Mouse (Mus musculus) stomach, postnatal 0 days (tissue): ENCODE data around the gene Myod1. TPM values are rescaled to one million over a fixed set of nuclear protein-coding genes. Genes with fewer than 3 reads are reported as not detected.
A peak's percentile ranks its signal among the peaks of the same experiment; 100 is the strongest.

Source experiments
- ATAC-seq: fragments of 200-750 bp; cut with Nextera tagmentation; 2 replicates; pipeline ENCODE4 v1.8.0; 2017; ENCODE audit not compliant: low FRiP score, low TSS enrichment
- DNase-seq: peaks from one replicate; pipeline ENCODE4 v3.0.0-alpha.2; 2016; ENCODE audit warnings: low spot score
- H3K27ac ChIP-seq: fragments of 300-500 bp; sonication (generic); replicated peaks from 2 replicates; pipeline ENCODE4 v1.5.1; 2014; ENCODE audit warnings: mild to moderate bottlenecking, control low read depth
- H3K27me3 ChIP-seq: fragments of 300-500 bp; sonication (generic); 2 replicates; pipeline ENCODE4 v1.6.1; 2014; ENCODE audit warnings: low read length; ENCODE audit not compliant: control insufficient read depth, insufficient read depth
- H3K36me3 ChIP-seq: fragments of 300-500 bp; sonication (generic); 2 replicates; pipeline ENCODE4 v1.6.1; 2014; ENCODE audit warnings: low read length, mixed read lengths; ENCODE audit not compliant: control insufficient read depth, insufficient read depth
- H3K4me1 ChIP-seq: fragments of 300-500 bp; sonication (generic); replicated peaks from 2 replicates; pipeline ENCODE4 v1.6.1; 2014; ENCODE audit warnings: antibody characterized with exemption; ENCODE audit not compliant: control insufficient read depth, insufficient read depth
- H3K4me2 ChIP-seq: fragments of 300-500 bp; sonication (generic); replicated peaks from 2 replicates; pipeline ENCODE4 v1.6.1; 2014; ENCODE audit warnings: low read depth, mild to moderate bottlenecking, control low read depth, moderate library complexity
- H3K4me3 ChIP-seq: fragments of 300-500 bp; sonication (generic); 2 replicates; pipeline ENCODE4 v1.5.1; 2014; ENCODE audit warnings: low read depth, low read length, control low read depth
- H3K9ac ChIP-seq: fragments of 300-500 bp; sonication (generic); 2 replicates; pipeline ENCODE4 v1.6.1; 2014; ENCODE audit warnings: mild to moderate bottlenecking, low read length, control low read depth, mixed read lengths
- H3K9me3 ChIP-seq: fragments of 300-500 bp; sonication (generic); 2 replicates; pipeline ENCODE4 v1.6.1; 2016; ENCODE audit warnings: low read length; ENCODE audit not compliant: control insufficient read depth
- CTCF ChIP-seq: IDR thresholded peaks from 2 replicates; pipeline ENCODE4 v1.5.1; 2016; ENCODE audit warnings: antibody characterized with exemption, low read depth, mild to moderate bottlenecking, moderate library complexity
- EP300 ChIP-seq: optimal IDR thresholded peaks from 2 replicates; pipeline ENCODE3; 2016; ENCODE audit warnings: antibody characterized with exemption
- WGBS: fragments of 180-500 bp; shearing (Covaris S2); extraction: QIAGEN DNeasy Blood & Tissue Kit; methylation state at CpG from one replicate; pipeline ENCODE4 v1.1.7; 2014; 5-methylcytosine and 5-hydroxymethylcytosine counted together
- polyA plus RNA-seq: library from polyadenylated mRNA; unstranded; fragments of >200 nt; fragmentation: Nextera tagmentation; extraction: Ambion mirVana; gene quantifications from 2 replicates; pipeline ENCODE4 v1.2.1, GENCODE M21; 2015

Myod1 gene
- polyA plus RNA-seq, 1 experiment from 2014 or later: 0.50 TPM

DNA sequence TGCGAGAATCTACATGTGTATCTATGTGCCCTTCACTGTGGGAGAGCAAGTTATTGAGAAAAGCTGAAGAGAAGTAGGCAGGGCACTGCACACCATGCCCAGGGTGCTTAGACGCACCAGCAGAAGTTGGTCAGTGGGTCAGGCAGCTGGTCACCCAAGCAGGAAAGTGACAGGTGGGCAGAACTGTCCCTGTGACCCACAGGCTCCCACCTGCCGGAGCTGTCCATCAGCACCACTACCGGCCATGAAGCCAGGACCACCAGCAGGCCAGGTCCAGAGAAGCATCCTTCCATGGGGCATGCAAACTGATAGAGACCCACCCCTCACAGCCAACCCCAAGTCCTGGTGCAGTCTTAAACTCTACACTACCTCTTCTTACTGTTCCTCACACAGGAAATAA, 28.6 kb upstream of the Myod1 start:
- H3K27ac ChIP-seq: no peak overlapping the region
- no peak overlapping the region for H3K4me2 ChIP-seq
- WGBS: 48% methylated on average over 4 of the region's 4 CpGs
- no peaks in the 10 kb centered on the region for H3K4me1 ChIP-seq
- DNase-seq (no peak), ATAC-seq (no peak)
- no peaks in the 10 kb centered on the region for H3K36me3 ChIP-seq
- H3K27me3 ChIP-seq: no peaks in the 10 kb centered on the region
- no peak overlapping the region for H3K9ac ChIP-seq
- no peak overlapping the region for H3K4me3 ChIP-seq
- TF ChIP-seq EP300 (no peak), CTCF (no peak)
- no peaks in the 10 kb centered on the region for H3K9me3 ChIP-seq

DNA sequence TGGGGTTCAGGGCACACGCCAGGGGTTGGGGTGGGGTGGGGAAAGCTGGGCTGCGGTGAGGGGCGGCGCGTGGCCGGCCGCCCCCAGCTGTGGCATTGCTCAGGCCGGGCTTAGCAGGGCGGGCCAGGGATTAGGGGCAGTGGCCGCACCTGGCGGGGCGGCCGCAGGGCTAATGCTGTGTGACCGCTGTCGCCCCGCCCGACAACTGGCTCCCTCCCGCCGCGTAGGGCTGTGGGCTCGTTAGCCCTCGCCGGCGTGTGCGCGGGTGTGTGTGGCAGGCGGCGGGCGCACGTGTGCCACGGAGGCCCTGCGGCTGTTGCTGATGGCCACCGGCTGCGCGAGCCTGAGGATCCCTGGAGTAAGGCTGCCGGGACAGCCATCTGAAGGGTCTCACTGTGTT, 27.5 kb upstream of the Myod1 start:
- TF ChIP-seq EP300: no peak
- TF ChIP-seq CTCF: no peak
- DNase-seq (no peak), ATAC-seq (no peak)
- no peak overlapping the region for H3K9ac ChIP-seq
- no peaks in the 10 kb centered on the region for H3K9me3 ChIP-seq
- H3K4me1 ChIP-seq: no peaks in the 10 kb centered on the region
- no peak overlapping the region for H3K27ac ChIP-seq
- no peak overlapping the region for H3K4me3 ChIP-seq
- 6% methylated on average over 32 of the region's 36 CpGs for WGBS
- H3K36me3 ChIP-seq: no peaks in the 10 kb centered on the region
- H3K4me2 ChIP-seq: no peak overlapping the region
- no peaks in the 10 kb centered on the region for H3K27me3 ChIP-seq

DNA sequence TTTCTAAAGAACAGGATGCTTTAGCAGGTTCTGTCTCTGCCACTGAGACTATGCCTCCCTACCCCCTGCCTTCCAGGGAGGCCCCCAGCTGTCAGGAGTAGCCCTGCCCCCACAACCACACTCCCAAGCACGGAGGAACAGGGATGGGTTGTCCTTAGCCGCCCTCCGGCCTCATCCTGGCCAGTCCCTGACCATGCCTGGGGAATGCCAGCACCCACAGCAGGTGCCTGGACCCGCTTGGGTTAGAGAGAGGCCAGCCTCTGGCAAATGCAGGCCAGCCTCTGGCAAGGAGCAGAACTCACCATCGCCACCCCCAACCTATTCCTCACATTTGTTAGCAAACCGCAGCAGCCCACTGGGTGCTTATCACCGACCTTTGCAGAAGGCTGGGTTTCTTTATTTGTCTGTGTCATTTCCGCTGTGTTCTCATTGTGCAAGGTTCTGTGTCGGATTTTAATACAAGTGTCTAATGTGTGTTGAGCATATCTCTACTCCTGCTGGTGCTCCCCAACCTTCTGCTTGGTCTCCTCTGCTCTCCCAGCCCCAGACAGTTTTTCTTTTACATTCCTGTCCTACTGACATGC, 26.1 kb upstream of the Myod1 start:
- no peak for ATAC-seq
- no peaks in the 10 kb centered on the region for H3K27me3 ChIP-seq
- H3K27ac ChIP-seq: no peak overlapping the region
- WGBS: 43% methylated on average over 9 of the region's 9 CpGs
- no peaks in the 10 kb centered on the region for H3K36me3 ChIP-seq
- no peaks in the 10 kb centered on the region for H3K4me1 ChIP-seq
- no peak overlapping the region for H3K9ac ChIP-seq
- H3K9me3 ChIP-seq: no peaks in the 10 kb centered on the region
- no peak for TF ChIP-seq CTCF
- TF ChIP-seq EP300: no peak
- DNase-seq: no peak
- H3K4me2 ChIP-seq: no peak overlapping the region
- no peak overlapping the region for H3K4me3 ChIP-seq

DNA sequence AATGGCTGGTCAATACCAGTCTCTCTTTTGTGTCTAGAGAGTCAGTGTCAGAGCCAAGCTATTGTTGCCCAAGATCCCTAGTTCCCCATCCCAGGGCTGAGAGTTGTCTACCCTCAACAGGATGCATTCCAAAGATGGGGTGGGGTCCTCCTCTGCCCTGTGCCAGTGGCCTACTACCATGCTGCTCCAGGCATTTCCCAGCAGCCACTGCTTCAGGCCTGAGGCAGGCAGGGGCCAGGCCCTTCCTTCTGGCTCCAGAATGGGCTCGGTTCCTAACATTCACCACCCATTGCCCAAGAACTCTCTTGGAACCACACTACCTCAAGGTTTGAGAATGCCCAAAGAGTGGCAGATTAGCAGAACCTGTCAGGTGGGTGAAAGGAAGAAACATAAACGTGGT, 23.5 kb upstream of the Myod1 start:
- 36% methylated on average over 2 of the region's 2 CpGs for WGBS
- no peak overlapping the region for H3K9ac ChIP-seq
- no peak overlapping the region for H3K4me3 ChIP-seq
- H3K4me2 ChIP-seq: no peak overlapping the region
- H3K27ac ChIP-seq: peak overlapping the region; percentile 45; the same call in 1 of the 2 replicates
- TF ChIP-seq EP300 (no peak), CTCF (no peak)
- ATAC-seq: 0 out of 2 replicates have a peak, but pooled peaks have one; percentile 25
- H3K4me1 ChIP-seq: no peaks in the 10 kb centered on the region
- no peaks in the 10 kb centered on the region for H3K9me3 ChIP-seq
- H3K36me3 ChIP-seq: no peaks in the 10 kb centered on the region
- no peak for DNase-seq
- H3K27me3 ChIP-seq: no peaks in the 10 kb centered on the region

DNA sequence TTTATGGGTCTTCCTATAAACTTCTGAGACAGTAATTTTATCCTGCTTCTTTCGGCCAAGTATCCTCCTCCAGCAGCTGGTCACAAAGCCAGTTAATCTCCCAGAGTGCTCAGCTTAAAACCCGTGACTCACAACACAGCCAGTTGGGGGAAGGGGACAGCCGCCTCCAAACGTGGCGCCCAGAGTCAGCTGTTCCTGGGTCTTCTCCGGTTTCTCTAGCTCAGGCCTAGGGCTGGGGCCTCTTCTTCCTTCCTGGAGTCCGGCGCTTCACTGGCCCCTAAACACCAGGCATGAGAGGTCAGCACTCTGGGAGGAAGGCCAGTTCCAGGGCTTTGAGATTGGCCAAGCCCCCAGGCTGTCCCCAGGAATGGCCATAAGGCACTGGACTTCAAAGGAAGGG, 23.1 kb upstream of the Myod1 start:
- DNase-seq (no peak), ATAC-seq (peak; percentile 66)
- Histone ChIP-seq H3K27me3 (no peaks in the 10 kb centered on the region), H3K9me3 (no peaks in the 10 kb centered on the region), H3K9ac (no peak overlapping the region), H3K4me2 (no peak overlapping the region), H3K4me1 (no peaks in the 10 kb centered on the region), H3K4me3 (no peak overlapping the region), H3K36me3 (no peaks in the 10 kb centered on the region), H3K27ac (0 out of 2 replicates have a peak overlapping the region, but pooled peaks have one; percentile 45)
- WGBS: 38% methylated on average over 8 of the region's 8 CpGs
- TF ChIP-seq CTCF (no peak), EP300 (no peak)

DNA sequence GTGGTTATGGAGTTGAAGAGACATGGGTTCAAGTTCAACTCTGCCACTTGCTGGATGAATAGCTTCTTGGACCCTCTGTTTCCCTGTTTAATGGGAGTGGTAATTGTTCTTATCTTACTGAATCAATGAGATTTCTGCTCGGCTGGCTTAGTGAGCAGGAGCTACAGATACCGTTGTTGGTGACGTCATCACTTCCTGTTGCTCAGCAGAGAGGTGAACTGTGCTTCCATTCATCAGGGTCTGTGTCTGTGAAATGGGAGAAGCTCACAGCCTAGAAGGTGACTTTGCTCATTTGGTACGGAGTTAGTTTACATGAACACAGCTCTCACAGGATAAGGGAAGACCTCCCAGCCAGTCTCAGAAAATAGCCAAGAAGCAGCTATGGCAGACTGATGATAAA, 22.4 kb upstream of the Myod1 start:
- no peak overlapping the region for H3K27ac ChIP-seq
- no peak overlapping the region for H3K4me2 ChIP-seq
- WGBS: 23% methylated on average over 4 of the region's 4 CpGs
- H3K9me3 ChIP-seq: no peaks in the 10 kb centered on the region
- TF ChIP-seq CTCF (no peak), EP300 (no peak)
- no peak overlapping the region for H3K9ac ChIP-seq
- DNase-seq (no peak), ATAC-seq (no peak)
- no peaks in the 10 kb centered on the region for H3K27me3 ChIP-seq
- H3K36me3 ChIP-seq: no peaks in the 10 kb centered on the region
- no peaks in the 10 kb centered on the region for H3K4me1 ChIP-seq
- no peak overlapping the region for H3K4me3 ChIP-seq
